In genomic region chr9:116187181-116187731, GRCm38 (mm10) we compare ENCODE assay signal across 13 mouse cellular contexts. TPM values are rescaled to one million over a fixed set of nuclear protein-coding genes. Genes with fewer than 3 reads are reported as not detected.
DNase-seq lines count a peak whose midpoint lies in the region; ATAC-seq and TF ChIP-seq lines count a peak whose summit lies in the region.
"Had no signal": no experiment of that assay in that cellular context is flagged by ENCODE, and none has a peak within 500 bp of the region (broad histone marks: within the 10 kb centered on the region; RNA-seq: fewer than 3 reads in every experiment).

No protein-coding gene starts in this region.

- no peak overlapping the region for H3K4me3 ChIP-seq in liver, adult 2 months (ENCODE audit: insufficient read depth, low read depth, low read length)
- no peak overlapping the region for H3K4me3 ChIP-seq in liver, embryonic 12.5 days
- no peak overlapping the region for H3K4me3 ChIP-seq in liver, postnatal 0 days (ENCODE audit: low read depth, low read length)
- H3K4me3 ChIP-seq: forebrain, embryonic 15.5 days; hindbrain, embryonic 15.5 days; limb, embryonic 10.5 days had no signal

- ATAC-seq in liver, embryonic 12.5 days = no peak
- peak; percentile 83 for ATAC-seq in liver, postnatal 0 days
- ATAC-seq: forebrain, embryonic 15.5 days had no signal

- no peak; the same call in 1 of the 2 replicates for TF ChIP-seq EP300 in liver, postnatal 0 days (IDR thresholded peaks at IDR 0.05; ENCODE audit: low read depth)

- no peak overlapping the region; the same call in 1 of the 2 replicates for H3K27ac ChIP-seq in liver, adult 2 months (replicated peaks; ENCODE audit: insufficient read depth, low read depth, low read length)
- no peak overlapping the region for H3K27ac ChIP-seq in liver, embryonic 12.5 days
- H3K27ac ChIP-seq in liver, postnatal 0 days (ENCODE audit: low read depth) = no peak overlapping the region
- H3K27ac ChIP-seq: forebrain, embryonic 15.5 days; hindbrain, embryonic 15.5 days; limb, embryonic 10.5 days had no signal

- no peak overlapping the region for H3K4me2 ChIP-seq in liver, embryonic 12.5 days
- no peak overlapping the region for H3K4me2 ChIP-seq in liver, postnatal 0 days (ENCODE audit: low read depth, low read length)
- H3K4me2 ChIP-seq: forebrain, embryonic 15.5 days; hindbrain, embryonic 15.5 days had no signal

- 25% methylated on average over 10 of the region's 10 CpGs for WGBS in liver, adult 2 months
- WGBS in liver, embryonic 12.5 days (ENCODE audit: insufficient replicate concordance) = 47% methylated on average over 10 of the region's 10 CpGs
- whole genome bisulfite sequencing in liver, postnatal 0 days (ENCODE audit: insufficient replicate concordance) = 53% methylated on average over 10 of the region's 10 CpGs

- H3K36me3 ChIP-seq in liver, adult 2 months (ENCODE audit: control insufficient read depth, insufficient read depth, low read length) = no peaks in the 10 kb centered on the region
- no peaks in the 10 kb centered on the region for H3K36me3 ChIP-seq in liver, embryonic 12.5 days
- no peaks in the 10 kb centered on the region for H3K36me3 ChIP-seq in liver, postnatal 0 days (replicated peaks; ENCODE audit: insufficient read depth, low read length)
- H3K36me3 ChIP-seq: forebrain, embryonic 15.5 days; hindbrain, embryonic 15.5 days; limb, embryonic 10.5 days had no signal

- H3K27me3 ChIP-seq in liver, adult 2 months (ENCODE audit: control insufficient read depth, insufficient read depth, low read length) = no peaks in the 10 kb centered on the region
- no peaks in the 10 kb centered on the region for H3K27me3 ChIP-seq in liver, embryonic 12.5 days (replicated peaks)
- no peaks in the 10 kb centered on the region for H3K27me3 ChIP-seq in liver, postnatal 0 days (ENCODE audit: insufficient read depth, low read length)
- H3K27me3 ChIP-seq: forebrain, embryonic 15.5 days; hindbrain, embryonic 15.5 days had no signal

- no peaks in the 10 kb centered on the region for H3K79me2 ChIP-seq in liver, adult 2 months (ENCODE audit: control insufficient read depth, insufficient read depth, low read length)

- peak; percentile 70 for DNase-seq in liver, adult 2 months (ENCODE audit: extremely low read depth, low read depth, low spot score)
- peak; percentile 26 for DNase-seq in ZHBTc4 (ENCODE audit: low read depth, low spot score)
- no peak for DNase-seq in liver, postnatal 0 days
- peak; percentile 78 for DNase-seq in naive thymus-derived CD4-positive, alpha-beta T cell, adult 2 months (ENCODE audit: low read depth)
- DNase-seq in cerebellum, adult 9-10 months = no peak
- no peak for DNase-seq in ovary, postnatal 10 days (ENCODE audit: low spot score)
- DNase-seq in adrenal gland, adult (ENCODE audit: inconsistent age in 2 of 2, low spot score in 1 of 2) = no peak
- DNase-seq: adrenal gland, adult 8-10 months; right cerebral cortex, postnatal 25 days had no signal

- no peak for TF ChIP-seq POLR2A in liver, adult 2 months (IDR thresholded peaks at IDR 0.05; ENCODE audit: extremely low read depth, insufficient read depth, low read length)

- H3K9me3 ChIP-seq in liver, embryonic 12.5 days (replicated peaks) = no peaks in the 10 kb centered on the region
- H3K9me3 ChIP-seq in liver, postnatal 0 days (ENCODE audit: low read length) = no peaks in the 10 kb centered on the region
- H3K9me3 ChIP-seq: forebrain, embryonic 15.5 days; hindbrain, embryonic 15.5 days; limb, embryonic 10.5 days had no signal

- peaks cover 12% of the 10 kb centered on the region for H3K4me1 ChIP-seq in liver, adult 2 months (ENCODE audit: control insufficient read depth, insufficient read depth, low read length)
- H3K4me1 ChIP-seq in liver, embryonic 12.5 days = 0 out of 2 replicates have a peak, but pooled peaks cover 8% of the 10 kb centered on the region
- H3K4me1 ChIP-seq in liver, postnatal 0 days (ENCODE audit: insufficient read depth) = peaks cover 5% of the 10 kb centered on the region
- H3K4me1 ChIP-seq: forebrain, embryonic 15.5 days; hindbrain, embryonic 15.5 days; limb, embryonic 10.5 days had no signal

- no peak for TF ChIP-seq CTCF in liver, adult 2 months (IDR thresholded peaks at IDR 0.05; ENCODE audit: low read depth, low read length)
- TF ChIP-seq CTCF in liver, postnatal 0 days (IDR thresholded peaks at IDR 0.05; ENCODE audit: low read depth) = no peak

- no peak overlapping the region for H3K9ac ChIP-seq in liver, adult 2 months (ENCODE audit: low read depth, low read length)
- no peak overlapping the region for H3K9ac ChIP-seq in liver, embryonic 12.5 days
- H3K9ac ChIP-seq in liver, postnatal 0 days (replicated peaks) = no peak overlapping the region
- H3K9ac ChIP-seq: forebrain, embryonic 15.5 days; hindbrain, embryonic 15.5 days had no signal

RNA-seq across cellular contexts. Expression of gene Tgfbr2, which starts 12.1 kb away (rescaled TPM):
- total RNA-seq in liver, adult 2 months (2014; rRNA removed) = 8.3 and 10.3 TPM in 2 replicates
- 5.7 and 8.2 TPM in 2 replicates for polyA plus RNA-seq in liver, adult 2 months (2012; rRNA removed)
- polyA plus RNA-seq in liver, embryonic 12.5 days (2016; fragmentation: Nextera tagmentation; extraction: Ambion mirVana) = 6.9 and 7.1 TPM in 2 replicates
- 5.2 and 5.6 TPM in 2 replicates for polyA plus RNA-seq in liver, postnatal 0 days (2015; fragmentation: Nextera tagmentation; extraction: Ambion mirVana)

Comparison
In these comparisons a context has a peak if more than half of its experiments do, and no peak if none do; other contexts are left out.
1. DNase-seq: peak in liver, adult 2 months (single experiment), ZHBTc4 (single experiment) and naive thymus-derived CD4-positive, alpha-beta T cell, adult 2 months (single experiment); none in liver, postnatal 0 days (single experiment), cerebellum, adult 9-10 months (single experiment), ovary, postnatal 10 days (single experiment) and adrenal gland, adult (0 of 2).